ENCODE assay signal across 9 mouse cellular contexts in the genomic region with DNA sequence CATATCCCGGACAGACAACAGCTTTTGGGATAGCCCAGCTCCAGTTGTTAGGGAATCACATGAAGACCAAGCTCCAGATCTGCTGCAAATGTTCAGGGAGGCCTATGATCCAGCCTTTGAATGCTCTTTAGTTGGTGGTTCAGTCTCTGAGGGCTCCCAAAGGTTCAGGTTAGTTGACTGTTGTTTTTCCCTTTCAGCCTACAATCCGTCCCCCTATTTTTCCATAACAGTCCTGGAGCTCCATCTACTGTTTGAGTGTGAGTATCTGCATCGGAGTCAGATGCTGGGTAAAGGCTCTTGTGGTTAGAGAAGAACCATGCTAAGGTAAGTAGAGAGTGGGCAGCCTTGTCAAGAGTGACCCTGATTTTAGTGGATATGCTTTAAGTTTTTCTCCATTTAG. TPM values are rescaled to one million over a fixed set of nuclear protein-coding genes. Genes with fewer than 3 reads are reported as not detected.
A peak's percentile ranks its signal among the peaks of the same experiment; 100 is the strongest.
DNase-seq lines count a peak whose midpoint lies in the region; ATAC-seq and TF ChIP-seq lines count a peak whose summit lies in the region.
"Had no signal": no experiment of that assay in that cellular context is flagged by ENCODE, and none has a peak within 500 bp of the region (broad histone marks: within the 10 kb centered on the region; RNA-seq: fewer than 3 reads in every experiment).

No protein-coding gene starts in this region.

- no peak for DNase-seq in liver, embryonic 11.5 days (ENCODE audit: low spot score)
- peak; percentile 45 for DNase-seq in R1 (ENCODE audit: low read depth, low spot score)
- DNase-seq in frontal cortex, postnatal 36 days (ENCODE audit: low spot score in 2 of 2), result peak; percentile 1 to 29
- no peak for DNase-seq in liver, embryonic 14.5 days (ENCODE audit: low read depth in 3 of 3, low spot score in 3 of 3)
- no peak for DNase-seq in thymus, adult 2 months
- no peak for DNase-seq in urinary bladder, postnatal 10 days (ENCODE audit: low spot score)
- DNase-seq in gastrocnemius, adult 2 months, result no peak

- TF ChIP-seq POLR2A in thymus, adult 2 months (IDR thresholded peaks at IDR 0.05; ENCODE audit: control insufficient read depth, extremely low read depth, insufficient read depth, low read length, poor library complexity), result no peak

- no peaks in the 10 kb centered on the region for H3K27me3 ChIP-seq in liver, embryonic 11.5 days (replicated peaks; ENCODE audit: control insufficient read depth, insufficient read depth, low read length)
- no peaks in the 10 kb centered on the region for H3K27me3 ChIP-seq in liver, embryonic 12.5 days (replicated peaks)
- no peaks in the 10 kb centered on the region for H3K27me3 ChIP-seq in liver, embryonic 14.5 days (ENCODE audit: control insufficient read depth, insufficient read depth, low read length)
- H3K27me3 ChIP-seq in thymus, adult 2 months (ENCODE audit: control insufficient read depth, insufficient read depth, low read length), result no peaks in the 10 kb centered on the region

- ATAC-seq in liver, embryonic 11.5 days (replicated peaks; ENCODE audit: low FRiP score), result 0 out of 2 replicates have a peak, but pooled peaks have one; percentile 45
- no peak for ATAC-seq in liver, embryonic 12.5 days
- ATAC-seq in liver, embryonic 14.5 days (ENCODE audit: insufficient read depth), result no peak

- intact Hi-C loops in gastrocnemius, adult 2 months (cut with DNase I), result no loop called here

- TF ChIP-seq CTCF in liver, embryonic 14.5 days (IDR thresholded peaks at IDR 0.05; ENCODE audit: low read depth), result peak; percentile 30; the same call in 1 of the 2 replicates
- TF ChIP-seq CTCF in thymus, adult 2 months (IDR thresholded peaks at IDR 0.05; ENCODE audit: borderline replicate concordance, control insufficient read depth, extremely low read depth, insufficient read depth, low read length, poor library complexity), result no peak
- no peak for TF ChIP-seq CTCF in gastrocnemius, adult 2 months (IDR thresholded peaks at IDR 0.05)

- H3K27ac ChIP-seq in liver, embryonic 11.5 days (ENCODE audit: low read depth, low read length), result no peak overlapping the region
- H3K27ac ChIP-seq in liver, embryonic 12.5 days, result no peak overlapping the region
- no peak overlapping the region for H3K27ac ChIP-seq in liver, embryonic 14.5 days
- no peak overlapping the region for H3K27ac ChIP-seq in thymus, adult 2 months (ENCODE audit: control insufficient read depth, insufficient read depth, low read length)
- no peak overlapping the region for H3K27ac ChIP-seq in gastrocnemius, adult 2 months

- no peak overlapping the region for H3K9ac ChIP-seq in liver, embryonic 11.5 days (ENCODE audit: low read depth, low read length)
- no peak overlapping the region for H3K9ac ChIP-seq in liver, embryonic 12.5 days
- H3K9ac ChIP-seq in liver, embryonic 14.5 days (replicated peaks), result no peak overlapping the region

- 46% methylated on average over 3 of the region's 3 CpGs for WGBS in liver, embryonic 11.5 days
- 35% methylated on average over 3 of the region's 3 CpGs for WGBS in liver, embryonic 12.5 days (ENCODE audit: insufficient replicate concordance)
- 24% methylated on average over 3 of the region's 3 CpGs for WGBS in liver, embryonic 14.5 days (ENCODE audit: insufficient replicate concordance)
- WGBS in thymus, adult 2 months, result 54% methylated on average over 3 of the region's 3 CpGs

- H3K4me1 ChIP-seq in liver, embryonic 11.5 days (replicated peaks; ENCODE audit: control insufficient read depth, insufficient read depth, low read length), result no peaks in the 10 kb centered on the region
- H3K4me1 ChIP-seq in liver, embryonic 12.5 days, result no peaks in the 10 kb centered on the region
- H3K4me1 ChIP-seq in liver, embryonic 14.5 days (replicated peaks; ENCODE audit: control insufficient read depth in 2 of 2, insufficient read depth in 2 of 2, low read length in 1 of 2), result no peaks in the 10 kb centered on the region
- H3K4me1 ChIP-seq in thymus, adult 2 months (replicated peaks; ENCODE audit: control insufficient read depth, insufficient read depth, low read length), result no peaks in the 10 kb centered on the region

- H3K4me2 ChIP-seq in liver, embryonic 11.5 days, result no peak overlapping the region
- H3K4me2 ChIP-seq in liver, embryonic 12.5 days, result no peak overlapping the region
- no peak overlapping the region for H3K4me2 ChIP-seq in liver, embryonic 14.5 days (ENCODE audit: low read depth)
- H3K4me2 ChIP-seq: heart, embryonic 11.5 days had no signal

- H3K4me3 ChIP-seq in liver, embryonic 11.5 days (ENCODE audit: low read depth, low read length), result no peak overlapping the region
- no peak overlapping the region for H3K4me3 ChIP-seq in liver, embryonic 12.5 days
- H3K4me3 ChIP-seq in liver, embryonic 14.5 days (ENCODE audit: insufficient read depth in 1 of 2, low read depth in 2 of 2, low read length in 2 of 2), result no peak overlapping the region
- no peak overlapping the region for H3K4me3 ChIP-seq in thymus, adult 2 months (ENCODE audit: control insufficient read depth, insufficient read depth, low read length)
- H3K4me3 ChIP-seq in gastrocnemius, adult 2 months, result no peak overlapping the region

- H3K36me3 ChIP-seq in liver, embryonic 11.5 days (ENCODE audit: control insufficient read depth, insufficient read depth, low read length), result no peaks in the 10 kb centered on the region
- no peaks in the 10 kb centered on the region for H3K36me3 ChIP-seq in liver, embryonic 12.5 days
- no peaks in the 10 kb centered on the region for H3K36me3 ChIP-seq in liver, embryonic 14.5 days (replicated peaks; ENCODE audit: control insufficient read depth, insufficient read depth, low read depth)
- H3K36me3 ChIP-seq in thymus, adult 2 months (ENCODE audit: control insufficient read depth, insufficient read depth, low read length), result no peaks in the 10 kb centered on the region

- no peaks in the 10 kb centered on the region for H3K9me3 ChIP-seq in liver, embryonic 11.5 days (ENCODE audit: control insufficient read depth, low read length)
- no peaks in the 10 kb centered on the region for H3K9me3 ChIP-seq in liver, embryonic 12.5 days (replicated peaks)
- H3K9me3 ChIP-seq in liver, embryonic 14.5 days (ENCODE audit: control insufficient read depth, low read length), result no peaks in the 10 kb centered on the region

- TF ChIP-seq EP300 in liver, embryonic 14.5 days (IDR thresholded peaks at IDR 0.05; ENCODE audit: low read depth), result no peak

RNA-seq across cellular contexts. Expression of a gene that starts 12.3 kb away (rescaled TPM):
- not detected in 2 replicates for polyA plus RNA-seq in liver, embryonic 11.5 days (2014; fragmentation: Nextera tagmentation; extraction: Ambion mirVana)
- not detected in 2 replicates for polyA plus RNA-seq in liver, embryonic 12.5 days (2016; fragmentation: Nextera tagmentation; extraction: Ambion mirVana)
- not detected in 2 replicates for polyA plus RNA-seq in liver, embryonic 14.5 days (2012; rRNA removed)
- polyA plus RNA-seq in liver, embryonic 14.5 days (2014; fragmentation: Nextera tagmentation; extraction: Ambion mirVana), result not detected in 2 replicates
- polyA plus RNA-seq in thymus, adult 2 months (2012; rRNA removed), result not detected in 2 replicates
- total RNA-seq in gastrocnemius, adult 2 months (2021), result not detected
- polyA plus RNA-seq: heart, embryonic 11.5 days had no signal

RNA-seq across cellular contexts. Expression of a gene that starts 45.8 kb away (rescaled TPM):
- polyA plus RNA-seq in liver, embryonic 11.5 days (2014; fragmentation: Nextera tagmentation; extraction: Ambion mirVana), result not detected in 2 replicates
- not detected in 2 replicates for polyA plus RNA-seq in liver, embryonic 12.5 days (2016; fragmentation: Nextera tagmentation; extraction: Ambion mirVana)
- not detected in 2 replicates for polyA plus RNA-seq in liver, embryonic 14.5 days (2012; rRNA removed)
- polyA plus RNA-seq in liver, embryonic 14.5 days (2014; fragmentation: Nextera tagmentation; extraction: Ambion mirVana), result not detected in 2 replicates
- not detected in 2 replicates for polyA plus RNA-seq in thymus, adult 2 months (2012; rRNA removed)
- total RNA-seq in gastrocnemius, adult 2 months (2021), result not detected
- polyA plus RNA-seq: heart, embryonic 11.5 days had no signal

RNA-seq across cellular contexts. Expression of a gene that starts 50.3 kb away (rescaled TPM):
- polyA plus RNA-seq in liver, embryonic 11.5 days (2014; fragmentation: Nextera tagmentation; extraction: Ambion mirVana), result not detected in 2 replicates
- polyA plus RNA-seq in liver, embryonic 12.5 days (2016; fragmentation: Nextera tagmentation; extraction: Ambion mirVana), result not detected in 2 replicates
- polyA plus RNA-seq in liver, embryonic 14.5 days (2012; rRNA removed), result not detected in 2 replicates
- polyA plus RNA-seq in liver, embryonic 14.5 days (2014; fragmentation: Nextera tagmentation; extraction: Ambion mirVana), result not detected in 2 replicates
- polyA plus RNA-seq in thymus, adult 2 months (2012; rRNA removed), result not detected in 2 replicates
- total RNA-seq in gastrocnemius, adult 2 months (2021), result not detected
- polyA plus RNA-seq: heart, embryonic 11.5 days had no signal

RNA-seq across cellular contexts. Expression of a gene that starts 54.4 kb away (rescaled TPM):
- not detected in 2 replicates for polyA plus RNA-seq in liver, embryonic 11.5 days (2014; fragmentation: Nextera tagmentation; extraction: Ambion mirVana)
- polyA plus RNA-seq in liver, embryonic 12.5 days (2016; fragmentation: Nextera tagmentation; extraction: Ambion mirVana), result not detected in 2 replicates
- not detected in 2 replicates for polyA plus RNA-seq in liver, embryonic 14.5 days (2012; rRNA removed)
- polyA plus RNA-seq in liver, embryonic 14.5 days (2014; fragmentation: Nextera tagmentation; extraction: Ambion mirVana), result not detected in 2 replicates
- not detected in 2 replicates for polyA plus RNA-seq in thymus, adult 2 months (2012; rRNA removed)
- not detected for total RNA-seq in gastrocnemius, adult 2 months (2021)
- polyA plus RNA-seq: heart, embryonic 11.5 days had no signal

Comparison
In these comparisons a context has a peak if more than half of its experiments do, and no peak if none do; other contexts are left out.
1. DNase-seq: peak in R1 (single experiment) and frontal cortex, postnatal 36 days (2 of 2); none in liver, embryonic 11.5 days (single experiment), liver, embryonic 14.5 days (0 of 3), thymus, adult 2 months (single experiment), urinary bladder, postnatal 10 days (single experiment) and gastrocnemius, adult 2 months (single experiment).